Mouse (Mus musculus): ENCODE measurements around the gene Tmem131l.
"Not testable (repeated sequence)": the region's sequence is repeated elsewhere in the genome, so short reads cannot be mapped to it uniquely, and the experiment has no call there.

Tmem131l gene

DNA sequence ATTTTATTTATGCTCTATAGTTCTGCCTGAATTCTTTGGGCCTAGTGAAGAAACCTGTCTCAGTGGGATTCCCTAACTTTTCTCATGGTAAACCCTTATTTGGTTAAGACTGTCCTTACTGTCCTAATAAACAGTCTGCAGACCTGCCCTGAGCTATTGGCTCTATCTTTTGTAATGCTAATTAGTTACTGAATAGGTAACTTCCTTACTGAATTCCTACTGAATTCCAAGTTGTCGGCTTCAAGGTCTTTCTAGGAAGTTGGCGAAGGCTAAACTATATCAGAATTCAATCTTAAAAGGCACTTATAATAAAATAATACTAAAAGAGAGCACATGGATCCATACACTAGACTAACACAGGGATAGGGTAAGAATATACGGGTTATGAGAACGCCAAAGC lies 168.0 kb downstream of the Tmem131l start:
- in situ Hi-C loops (cut with MboI; ENCODE audit: low sequenced_read_pairs) = not testable (repeated sequence)

DNA sequence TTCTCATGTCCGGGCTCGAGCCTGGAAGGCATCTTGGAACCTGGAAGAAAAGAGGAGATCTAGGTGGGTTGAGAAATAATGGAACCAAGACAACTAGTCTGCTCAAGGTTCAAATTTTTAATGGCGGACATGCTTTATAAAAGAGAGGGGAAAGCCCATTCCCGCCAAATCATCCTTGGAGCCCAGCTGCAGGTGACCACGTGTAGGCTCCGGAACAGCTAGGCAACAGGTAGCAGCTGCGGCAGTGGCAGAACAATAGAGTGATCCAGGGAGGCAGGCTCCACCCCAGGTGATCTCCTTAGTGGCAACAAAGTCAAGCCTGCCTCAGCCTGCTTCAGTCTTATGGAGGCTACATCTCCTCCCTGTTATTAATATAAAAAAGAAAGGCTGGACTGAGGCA lies 168.4 kb downstream of the Tmem131l start:
- in situ Hi-C loops (cut with MboI; ENCODE audit: low sequenced_read_pairs) = not testable (repeated sequence)

DNA sequence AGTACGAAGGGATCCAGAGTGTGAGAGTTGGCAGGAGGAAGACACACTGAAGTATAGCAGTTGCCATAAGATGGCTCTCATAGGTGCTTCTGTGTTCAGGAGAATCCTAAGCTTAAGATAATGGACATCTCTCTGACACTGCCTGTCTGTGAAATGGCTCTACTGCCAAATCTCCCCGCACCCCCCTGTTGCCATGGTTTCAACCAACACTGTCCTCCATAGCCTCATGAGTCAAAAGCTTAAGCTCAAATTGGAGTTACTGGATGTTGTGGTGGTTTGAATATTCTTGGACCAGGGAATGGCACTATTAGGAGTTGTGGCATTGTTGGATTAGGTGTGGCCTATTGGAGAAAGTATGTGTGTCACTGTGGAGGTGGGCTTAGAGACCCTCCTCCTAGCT lies 170.2 kb downstream of the Tmem131l start:
- in situ Hi-C loops (cut with MboI; ENCODE audit: low sequenced_read_pairs) = no loop called here

DNA sequence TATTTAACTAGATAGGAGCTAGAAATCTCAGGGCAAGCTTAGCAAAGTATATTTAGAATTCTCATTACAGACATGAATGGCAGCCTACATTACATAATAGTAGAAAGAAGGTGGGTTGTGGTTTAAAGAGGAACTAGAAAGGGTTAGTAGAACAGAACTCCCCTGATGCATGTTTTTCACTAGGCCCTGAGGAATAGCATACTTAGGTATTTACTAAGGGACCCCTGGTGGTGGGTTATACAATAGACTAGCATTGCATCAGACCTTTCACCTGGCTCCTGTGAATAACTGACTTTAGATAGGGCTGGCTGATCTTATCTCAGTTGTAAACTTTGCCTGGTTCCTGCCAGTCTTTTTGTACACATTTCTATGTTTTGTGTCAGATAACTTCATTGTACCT lies 172.9 kb downstream of the Tmem131l start:
- in situ Hi-C loops (cut with MboI; ENCODE audit: low sequenced_read_pairs) = not testable (repeated sequence)

DNA sequence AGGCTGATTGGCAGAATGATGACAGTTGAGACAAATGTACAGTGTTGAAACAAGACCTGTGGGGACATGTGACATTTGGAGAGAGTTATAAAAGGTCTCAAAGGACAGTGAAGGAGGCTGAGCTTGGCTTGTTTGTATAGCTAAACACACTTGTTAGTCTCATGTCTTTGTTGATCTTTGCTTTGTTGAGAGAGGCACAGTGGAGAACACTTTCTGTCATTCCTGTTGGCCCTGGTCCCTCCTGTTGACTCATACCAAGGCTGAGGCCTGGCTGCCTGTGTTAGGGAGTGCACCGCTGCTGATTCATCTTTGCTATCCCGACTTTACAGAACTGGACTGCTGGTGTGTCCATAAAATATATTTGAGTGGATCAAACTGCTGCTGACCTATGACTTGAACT lies 174.8 kb downstream of the Tmem131l start:
- in situ Hi-C loops (cut with MboI; ENCODE audit: low sequenced_read_pairs) = no loop called here

DNA sequence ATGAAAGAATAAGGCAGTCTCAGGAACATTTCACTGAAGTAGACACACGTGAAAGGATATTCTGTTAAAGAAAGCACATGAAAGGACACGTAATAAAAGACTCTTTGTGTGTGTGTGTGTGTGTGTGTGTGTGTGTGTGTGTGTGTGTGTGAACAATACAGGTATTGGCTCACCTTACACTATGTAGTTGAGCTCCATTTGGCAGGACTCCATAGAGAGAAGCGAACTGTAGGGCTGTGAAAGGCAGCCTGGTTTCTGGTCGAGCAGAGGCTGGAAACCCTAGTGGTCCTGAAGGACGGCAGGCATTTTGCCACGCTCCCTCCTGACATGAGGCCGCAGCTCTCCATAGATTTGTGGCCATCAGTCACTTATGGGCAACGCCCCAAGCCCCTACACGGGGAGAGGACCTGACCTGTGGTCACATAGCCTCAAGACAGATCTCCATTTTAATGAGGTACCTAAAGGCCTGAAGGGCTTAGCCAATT lies 175.9 kb downstream of the Tmem131l start:
- in situ Hi-C loops (cut with MboI; ENCODE audit: low sequenced_read_pairs) = no loop called here

DNA sequence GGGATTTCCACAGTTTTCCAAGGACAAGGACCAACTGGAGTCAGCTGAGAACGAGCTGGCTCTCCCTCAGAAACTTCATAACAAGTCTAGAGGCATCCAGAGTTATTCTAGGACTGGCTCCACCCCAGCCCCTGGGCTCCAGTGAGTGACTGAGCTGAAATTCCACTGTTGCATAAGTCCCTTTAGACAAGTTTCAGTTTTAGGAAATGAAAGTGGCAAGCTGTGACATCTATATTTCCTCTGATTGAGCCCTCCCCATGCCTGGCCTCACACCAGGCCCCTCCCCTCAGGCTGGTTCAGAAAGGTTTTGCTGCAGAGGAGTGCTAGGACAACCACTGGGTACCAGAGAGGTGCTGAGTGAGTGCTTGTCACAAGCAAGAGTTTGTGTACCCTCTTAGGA lies 177.0 kb downstream of the Tmem131l start:
- in situ Hi-C loops (cut with MboI; ENCODE audit: low sequenced_read_pairs) = no loop called here

DNA sequence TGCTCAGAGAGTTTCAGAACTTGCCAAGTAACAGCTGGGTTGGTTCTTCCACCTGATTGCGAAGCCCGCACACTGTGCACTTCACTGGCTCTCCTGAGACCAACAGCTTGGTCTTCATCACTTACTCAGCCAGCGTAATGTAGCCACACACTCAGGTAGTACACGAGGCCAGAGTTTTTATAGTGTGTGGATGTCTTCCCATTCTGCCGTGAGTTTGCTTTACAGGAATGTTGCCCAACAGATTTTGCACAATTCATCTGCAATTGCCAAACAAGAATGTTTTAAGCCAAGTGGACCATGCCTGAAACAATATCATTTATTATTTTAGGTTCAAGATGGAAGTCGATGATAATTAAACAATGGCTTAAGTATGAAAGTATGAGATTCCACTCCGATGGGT lies 180.4 kb downstream of the Tmem131l start:
- in situ Hi-C loops (cut with MboI; ENCODE audit: low sequenced_read_pairs) = no loop called here

DNA sequence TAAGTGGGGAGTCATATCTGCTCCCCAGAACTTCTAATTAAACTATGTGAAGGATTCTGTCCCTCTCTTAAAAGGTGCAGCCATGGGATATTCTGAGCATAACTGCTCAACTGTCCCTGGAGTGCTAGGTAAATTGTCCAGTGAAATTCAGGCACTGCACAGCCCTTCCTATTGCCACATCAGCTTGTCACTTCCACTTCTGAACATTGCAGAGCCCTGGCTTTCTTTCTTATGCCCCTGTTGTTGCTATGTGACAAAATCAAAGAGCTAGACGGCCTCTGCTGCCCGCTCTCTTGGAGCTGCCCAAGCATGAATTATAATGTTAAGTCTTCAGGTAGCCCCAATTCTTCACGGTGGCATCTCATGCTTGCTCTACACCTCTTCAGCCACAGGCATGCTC lies 180.9 kb downstream of the Tmem131l start:
- in situ Hi-C loops (cut with MboI; ENCODE audit: low sequenced_read_pairs) = no loop called here

DNA sequence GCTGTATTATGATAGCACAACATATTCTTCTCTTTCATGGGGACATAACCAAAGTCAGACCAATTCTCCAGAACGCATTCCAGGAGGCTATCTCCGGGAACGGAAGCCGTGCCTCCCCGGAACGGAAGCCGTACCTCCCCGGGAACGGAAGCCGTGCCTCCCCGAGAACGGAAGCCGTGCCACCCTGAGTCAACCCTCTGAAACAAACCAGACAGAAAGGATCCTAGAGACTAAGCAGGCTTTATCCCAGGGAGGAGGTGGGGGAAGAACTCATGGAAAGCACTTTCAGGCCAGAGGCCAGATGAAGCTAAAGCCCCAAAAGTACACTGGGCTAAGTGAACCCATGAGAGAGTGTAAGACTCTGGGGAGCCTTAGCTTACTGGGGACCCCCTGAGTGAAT lies 182.4 kb downstream of the Tmem131l start:
- in situ Hi-C loops (cut with MboI; ENCODE audit: low sequenced_read_pairs) = no loop called here

DNA sequence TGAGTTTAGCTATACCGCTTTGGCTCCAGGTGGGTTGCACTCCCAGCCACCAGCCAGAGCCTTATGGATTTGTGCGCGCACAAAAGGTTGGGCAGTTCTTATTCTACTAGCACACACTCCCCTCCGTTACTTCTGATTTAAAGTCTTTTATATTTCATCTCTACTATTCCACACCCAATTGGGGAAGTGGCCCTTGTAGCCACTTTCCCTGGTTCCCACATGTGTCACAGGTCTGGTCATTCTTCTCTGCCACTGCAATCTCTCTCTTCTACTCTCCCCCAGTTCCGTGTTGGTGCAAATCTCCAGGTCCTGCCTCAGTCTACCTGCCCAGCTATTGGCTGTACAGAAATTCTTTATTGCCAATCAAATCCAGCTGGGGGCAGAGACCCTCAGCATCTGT lies 184.3 kb downstream of the Tmem131l start:
- in situ Hi-C loops (cut with MboI; ENCODE audit: low sequenced_read_pairs) = no loop called here

DNA sequence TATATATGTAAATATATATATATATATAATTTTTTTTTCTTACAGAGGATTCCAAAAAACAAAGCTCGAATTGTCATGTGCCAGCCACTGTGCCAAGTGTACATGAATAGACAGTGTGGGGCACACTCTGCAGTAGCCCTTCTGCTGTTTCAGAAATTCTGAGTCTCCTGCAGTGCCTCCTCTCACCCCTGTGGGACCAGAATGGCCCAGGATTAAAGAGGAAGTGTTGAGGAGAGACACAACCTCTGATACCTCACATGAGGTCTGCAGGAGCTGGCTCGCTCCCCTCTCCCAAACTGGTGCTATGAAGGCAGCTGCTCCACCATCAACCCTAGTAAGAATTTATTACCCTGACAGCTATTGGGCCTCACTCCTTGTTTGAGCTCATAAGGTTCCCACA lies 190.6 kb downstream of the Tmem131l start:
- in situ Hi-C loops (cut with MboI; ENCODE audit: low sequenced_read_pairs) = no loop called here
